Mouse (Mus musculus) kidney, postnatal 14 days (tissue): ENCODE results near the gene Glis2.

Experiments used
- DNase-seq: peaks from one replicate; pipeline ENCODE4 v3.0.0; 2022; ENCODE audit warnings: mixed read lengths

The Glis2 gene

DNA sequence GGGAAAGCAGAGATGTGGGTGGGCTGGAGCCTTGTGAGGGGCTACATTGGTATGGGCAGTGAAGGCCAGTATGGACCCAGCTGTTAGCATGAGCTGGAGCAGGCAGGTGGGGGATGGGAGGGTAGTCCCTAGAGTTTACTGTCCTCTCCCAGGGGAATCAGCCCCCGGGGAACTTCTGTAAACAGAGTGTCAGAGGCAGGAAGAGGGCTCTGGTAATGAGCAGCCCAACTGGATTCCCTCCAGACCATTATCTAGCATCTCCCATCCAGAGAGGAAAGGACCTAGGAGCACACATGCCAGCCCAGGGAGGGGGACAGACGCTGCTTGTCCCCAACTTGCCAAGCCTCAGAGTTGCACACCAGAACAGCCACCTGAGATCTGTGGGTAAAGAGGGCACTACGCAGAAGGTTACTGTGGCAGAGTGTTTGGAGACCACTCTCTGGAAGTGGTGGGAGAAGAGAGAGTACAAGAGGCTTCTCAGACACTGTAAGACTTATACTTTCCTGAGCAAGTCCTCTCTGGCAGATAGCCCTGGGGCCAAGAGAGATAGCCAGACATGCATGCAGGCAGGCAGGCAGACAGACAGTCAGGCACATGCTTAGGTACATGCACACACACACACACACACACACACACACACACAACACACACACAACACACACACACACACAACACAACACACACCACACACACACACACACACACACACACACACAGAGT lies 46.8 kb downstream of the Glis2 start:
- DNase-seq: peak; percentile 57

- DNase-seq: peak; percentile 74
These were observed 47.7 kb downstream of the Glis2 start for GRCm38 (mm10) chr16:4642190-4642589.

DNA sequence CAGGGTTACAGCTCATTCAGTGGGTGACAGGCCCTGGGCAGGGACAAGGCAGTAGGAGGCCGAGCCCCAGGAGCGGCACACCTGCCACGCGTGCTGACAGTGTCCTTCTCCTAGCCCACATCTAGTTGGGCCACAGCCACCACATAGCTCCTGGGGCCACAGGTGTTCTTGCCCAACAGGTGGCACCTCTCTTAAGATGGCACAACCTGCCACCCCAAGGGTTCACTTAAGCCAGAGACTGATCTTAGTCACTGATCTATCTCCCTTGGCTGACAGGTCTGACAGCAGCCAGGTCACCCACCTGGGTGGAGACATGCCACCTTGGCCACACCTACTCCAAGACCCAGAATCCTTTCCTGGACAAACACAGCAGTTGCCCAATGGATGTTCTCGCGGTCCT lies 48.4 kb downstream of the Glis2 start:
- DNase-seq: no peak

DNA sequence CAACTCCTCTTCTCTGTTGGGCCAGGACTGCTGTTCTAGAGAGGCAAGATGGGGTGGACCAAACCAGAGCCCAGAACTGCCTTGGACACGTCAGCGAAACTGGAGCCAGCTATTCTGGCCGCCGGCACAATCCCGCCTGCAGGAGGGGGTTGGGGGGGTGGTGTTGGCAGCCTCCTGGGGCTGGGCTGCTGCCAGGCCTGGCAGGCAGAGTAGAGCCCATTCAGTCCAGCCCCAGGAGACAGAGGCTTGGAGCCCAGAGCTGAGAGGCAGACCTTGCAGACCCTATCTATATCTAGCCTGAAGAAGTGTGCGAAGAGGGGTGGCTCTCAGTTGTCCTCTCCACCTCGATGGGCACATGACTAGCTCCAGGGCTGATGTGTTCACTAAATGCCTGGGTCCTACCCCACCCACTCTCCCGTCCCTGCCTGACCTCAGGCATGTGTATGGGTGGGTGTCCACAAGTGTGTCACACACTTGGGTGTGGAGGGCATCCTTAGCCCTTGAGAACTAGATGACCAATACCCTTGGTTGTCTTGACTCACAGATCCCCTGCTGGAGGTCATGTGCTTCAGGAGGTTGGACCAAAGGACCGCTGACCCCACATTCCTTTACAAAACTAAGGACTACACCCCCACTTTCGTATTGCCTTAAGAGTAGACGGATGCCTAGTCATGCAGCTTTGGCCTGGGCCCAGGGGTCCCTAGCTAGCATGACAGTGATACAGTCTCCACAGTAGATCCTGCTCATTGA lies 49.3 kb downstream of the Glis2 start:
- peak; percentile 88 for DNase-seq

DNA sequence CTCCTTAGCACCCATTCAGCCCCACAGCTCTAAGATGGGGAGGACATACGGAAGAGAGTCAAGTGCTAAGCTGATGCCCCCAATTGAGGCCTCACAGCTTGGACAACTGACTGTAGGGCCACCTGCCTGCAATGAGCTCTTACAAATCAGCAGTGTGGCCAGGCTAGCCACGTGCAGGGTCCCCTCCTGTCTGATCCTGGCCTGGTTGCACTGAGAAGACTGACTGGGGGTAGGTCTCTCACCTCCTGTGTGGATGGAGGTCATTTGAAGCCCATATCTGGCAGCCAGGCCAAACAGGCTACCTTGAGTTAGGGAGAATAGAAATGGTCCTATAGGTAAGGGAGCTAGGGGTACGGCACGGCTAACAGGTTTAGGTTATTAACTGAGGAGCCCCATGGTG lies 51.4 kb downstream of the Glis2 start:
- no peak for DNase-seq

DNA sequence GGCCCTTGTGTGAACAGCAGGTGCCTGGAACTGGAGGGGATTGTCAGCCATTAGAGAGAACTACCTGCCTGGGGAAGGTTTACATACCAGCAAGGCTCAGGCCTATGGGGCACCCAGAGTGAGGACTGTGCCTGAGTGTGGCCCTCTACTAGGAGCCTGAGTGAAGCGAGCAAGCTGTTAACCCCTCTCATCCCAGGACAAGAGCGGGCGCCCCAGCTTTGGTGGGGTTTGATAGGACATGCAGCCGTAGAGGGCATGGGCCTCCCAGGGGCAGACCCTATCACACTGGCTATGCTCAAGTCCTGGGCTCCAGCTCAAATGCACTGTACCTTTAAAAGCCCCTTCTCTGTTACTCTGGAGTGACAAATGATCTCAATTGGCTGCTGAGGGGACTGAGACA lies 52.3 kb downstream of the Glis2 start:
- no peak for DNase-seq

DNA sequence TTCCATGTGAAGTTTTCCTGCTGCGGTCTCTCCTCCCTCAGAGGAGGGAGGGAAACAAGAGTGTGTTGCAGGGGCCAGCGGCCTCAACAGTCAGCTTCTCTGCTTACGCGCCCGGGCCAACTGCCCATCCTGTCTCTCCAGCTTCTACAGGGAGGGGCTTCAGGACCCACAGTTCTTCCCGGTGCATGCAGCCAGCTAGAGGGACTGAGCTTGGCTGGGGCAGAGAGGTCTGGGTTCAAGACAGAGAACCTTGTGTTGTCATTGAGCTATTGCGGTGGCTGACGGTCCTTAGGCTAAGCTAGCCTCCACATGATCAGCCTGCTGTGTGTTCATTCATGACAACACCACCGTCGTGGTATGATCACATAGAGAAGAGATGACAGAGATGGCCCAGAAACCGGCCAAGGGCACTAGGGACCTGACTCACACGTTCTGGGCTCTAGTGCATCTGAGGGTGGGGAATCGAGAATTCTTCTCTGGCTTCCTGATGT lies 53.2 kb downstream of the Glis2 start:
- peak; percentile 57 for DNase-seq

- DNase-seq: no peak
These were observed 54.0 kb downstream of the Glis2 start for GRCm38 (mm10) chr16:4648416-4649023.

- no peak for DNase-seq
These were observed 54.7 kb downstream of the Glis2 start for GRCm38 (mm10) chr16:4649211-4649610.

- no peak for DNase-seq
These were observed 55.2 kb downstream of the Glis2 start for GRCm38 (mm10) chr16:4649692-4650091.

DNA sequence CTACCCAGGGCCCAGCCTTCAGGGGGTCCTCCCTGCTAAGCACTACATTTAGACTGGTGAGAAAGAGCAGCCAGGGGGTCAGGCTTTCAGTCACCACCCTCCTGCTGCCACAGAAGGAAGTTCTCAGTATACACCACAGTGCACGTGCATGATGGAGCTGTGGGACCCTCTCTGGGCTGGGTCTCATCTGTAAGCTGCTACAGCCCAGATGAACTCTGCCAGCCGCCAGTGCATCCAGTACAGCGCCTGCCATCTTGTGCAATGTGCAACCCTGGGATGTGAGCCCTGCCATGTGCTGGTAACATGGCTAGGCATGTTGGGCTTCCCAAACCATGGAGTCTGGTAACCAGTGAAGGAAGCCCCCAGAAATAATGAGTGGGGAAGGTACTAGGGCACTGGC lies 55.6 kb downstream of the Glis2 start:
- DNase-seq: no peak

GRCm38 (mm10) chr16:4651081-4651480 lies 56.6 kb downstream of the Glis2 start:
- no peak for DNase-seq

- DNase-seq: no peak
These were observed 57.1 kb downstream of the Glis2 start for GRCm38 (mm10) chr16:4651624-4652023.

GRCm38 (mm10) chr16:4652707-4653416 lies 58.3 kb downstream of the Glis2 start:
- peak; percentile 58 for DNase-seq

DNA sequence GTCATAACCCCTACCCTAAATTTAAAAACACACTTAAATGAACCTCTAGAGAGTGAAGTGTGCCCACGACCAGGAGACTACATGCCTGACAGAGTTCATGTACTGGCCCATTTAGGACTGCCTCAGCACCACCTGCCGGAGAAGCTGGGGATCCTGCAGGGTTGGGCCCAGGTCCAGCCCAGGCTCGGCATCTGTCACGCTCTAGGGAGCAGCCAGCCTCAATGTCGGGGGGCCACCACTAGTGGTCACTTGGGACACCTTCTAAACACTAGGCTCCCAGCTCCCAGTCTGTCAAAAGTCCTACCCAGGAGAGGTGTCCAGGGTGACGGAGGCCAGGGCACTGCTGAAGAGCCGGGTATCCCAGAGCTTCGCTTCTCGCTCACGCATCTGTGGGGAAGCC lies 60.2 kb downstream of the Glis2 start:
- peak; percentile 80 for DNase-seq

DNA sequence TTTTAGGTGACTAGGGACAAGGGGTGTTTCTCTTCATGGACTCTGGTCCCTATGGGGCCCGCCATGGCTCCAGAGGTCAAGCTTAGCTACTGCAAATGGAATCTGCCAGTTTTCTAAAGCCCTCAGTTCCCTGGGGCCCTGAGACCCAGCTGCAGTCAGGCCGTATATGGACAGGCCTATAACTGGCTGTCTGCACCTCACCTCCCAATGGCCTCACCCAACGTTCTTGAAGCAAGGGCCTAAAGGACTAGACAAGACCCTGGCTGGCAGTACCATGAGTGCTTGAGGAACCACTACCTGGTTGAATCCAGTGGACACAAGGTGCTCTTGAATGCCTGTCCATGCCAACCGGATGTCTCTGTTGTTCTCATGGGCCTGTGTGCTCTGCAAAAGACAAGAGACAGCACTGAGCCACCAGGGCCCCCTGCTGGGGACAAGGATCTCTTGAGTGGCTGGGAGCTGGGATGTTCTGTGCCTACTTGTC lies 60.8 kb downstream of the Glis2 start:
- DNase-seq: peak; percentile 60

- no peak for DNase-seq
These were observed 61.5 kb downstream of the Glis2 start for GRCm38 (mm10) chr16:4655764-4656570.

DNA sequence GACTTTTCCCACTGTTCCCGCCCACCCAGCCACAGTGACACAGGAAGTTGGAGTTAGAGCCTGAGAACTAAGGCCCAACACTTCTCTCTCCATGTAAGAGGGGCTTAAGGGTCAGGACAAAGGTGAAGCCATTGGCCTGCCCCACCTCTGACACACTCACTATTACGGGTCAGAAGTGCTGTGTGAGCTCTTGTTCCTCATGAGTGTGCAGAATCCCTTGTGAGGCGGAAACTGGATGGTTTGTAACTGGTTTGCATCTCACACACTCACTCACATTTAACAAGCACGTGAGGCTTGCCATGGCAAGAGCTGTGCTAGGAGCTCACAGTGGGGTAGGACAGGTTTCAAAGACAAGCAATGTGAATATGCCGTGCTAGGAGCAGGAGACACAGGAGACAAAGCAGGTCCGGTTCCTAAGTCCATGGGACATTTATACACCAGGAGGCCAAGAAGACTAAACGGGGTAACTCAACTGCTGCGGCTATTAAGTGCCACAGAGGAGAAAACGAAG lies 62.1 kb downstream of the Glis2 start:
- DNase-seq: no peak

DNA sequence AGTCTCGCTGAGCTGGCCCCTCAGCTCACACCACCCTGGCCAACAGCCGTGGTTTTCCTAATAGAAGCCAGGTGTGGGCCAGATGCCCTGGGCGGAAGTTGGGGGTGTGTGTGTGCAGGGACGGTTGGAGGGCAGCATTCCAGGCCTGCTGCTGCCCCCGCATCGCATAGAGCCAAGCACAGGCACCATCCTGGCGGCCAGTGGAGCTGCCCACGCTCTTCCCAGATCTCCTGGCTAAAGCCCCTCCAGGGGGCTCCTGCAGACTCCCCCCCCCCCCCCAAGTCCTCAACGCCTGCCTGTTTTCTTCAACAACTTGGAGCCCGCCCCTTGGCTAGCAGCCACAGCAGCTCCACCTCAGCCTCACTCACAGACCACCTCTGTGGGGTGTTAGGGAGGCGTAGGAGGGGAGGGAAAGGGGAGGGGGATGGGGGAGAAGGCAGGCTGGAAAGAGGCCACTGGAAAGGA lies 64.3 kb downstream of the Glis2 start:
- DNase-seq: no peak

GRCm38 (mm10) chr16:4659326-4659725 lies 64.8 kb downstream of the Glis2 start:
- DNase-seq: no peak

- no peak for DNase-seq
These were observed 67.1 kb downstream of the Glis2 start for GRCm38 (mm10) chr16:4661605-4662004.

GRCm38 (mm10) chr16:4663806-4664205 lies 69.3 kb downstream of the Glis2 start:
- DNase-seq: no peak
